In the genomic region with DNA sequence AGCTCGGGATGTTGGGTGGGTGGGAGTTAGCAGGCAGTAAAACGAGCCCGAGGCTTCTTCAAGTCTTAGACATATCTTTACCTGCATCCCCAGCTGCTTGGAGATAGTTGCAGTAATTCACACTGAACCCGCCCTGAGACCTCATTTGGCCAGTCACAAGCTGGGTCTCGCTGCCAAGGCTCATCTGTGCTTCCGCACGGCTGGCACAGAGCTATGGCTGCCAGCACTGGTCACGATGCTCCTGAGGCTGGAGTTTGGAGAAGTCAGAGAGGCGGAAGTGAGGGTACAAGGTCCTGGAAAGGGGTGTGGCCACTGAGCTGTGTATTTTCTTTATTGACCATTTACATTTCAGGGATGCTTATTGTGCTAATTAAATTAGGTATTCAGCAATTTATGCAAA, we compare ENCODE assay signal across 16 mouse cellular contexts. TPM values are rescaled to one million over a fixed set of nuclear protein-coding genes. Genes with fewer than 3 reads are reported as not detected.
DNase-seq lines count a peak whose midpoint lies in the region; ATAC-seq lines count a peak whose summit lies in the region.
"Had no signal": no experiment of that assay in that cellular context is flagged by ENCODE, and none has a peak within 500 bp of the region (broad histone marks: within the 10 kb centered on the region; RNA-seq: fewer than 3 reads in every experiment).

No protein-coding gene starts in this region.

- 0 out of 2 replicates have a peak, but pooled peaks have one; percentile 40 for ATAC-seq in megakaryocyte, adult 5-6 weeks (ENCODE audit: poor library complexity, severe bottlenecking)
- ATAC-seq: forebrain, embryonic 15.5 days; liver, embryonic 12.5 days; midbrain, embryonic 15.5 days had no signal

- DNase-seq in cerebellum, adult 18-20 months: peak; percentile 27 to 39
- no peak for DNase-seq in cerebellum, adult 11 months
- DNase-seq in ovary, postnatal 36 days (ENCODE audit: low spot score): peak; percentile 2
- DNase-seq in ovary, postnatal 10 days (ENCODE audit: low spot score): no peak
- DNase-seq in cerebellum, adult 9-10 months: peak; percentile 24
- no peak for DNase-seq in layer of hippocampus, postnatal 36 days
- DNase-seq in thymus, postnatal 4 days: no peak
- DNase-seq: adrenal gland, postnatal 36 days; right cerebral cortex, postnatal 25 days had no signal

RNA-seq across cellular contexts. Expression of a gene that starts 15.2 kb away (rescaled TPM):
- not detected in 2 replicates for total RNA-seq in megakaryocyte, adult 5-6 weeks (2015)
- not detected in 2 replicates for total RNA-seq in megakaryocyte, adult 5-6 weeks (2017)
- not detected for total RNA-seq in layer of hippocampus, postnatal 36 days (2021)
- total RNA-seq: adrenal gland, postnatal 36 days; hematopoietic stem cell, adult 5-6 weeks; layer of hippocampus, postnatal 14 days; left cerebral cortex, postnatal 36 days had no signal

RNA-seq across cellular contexts. Expression of a gene that starts 38.4 kb away (rescaled TPM):
- 248 and 262 TPM in 2 replicates for total RNA-seq in megakaryocyte, adult 5-6 weeks (2015)
- total RNA-seq in megakaryocyte, adult 5-6 weeks (2017): 673 and 674 TPM in 2 replicates
- 100 to 1,000 TPM; 319 to 320 TPM for total RNA-seq in layer of hippocampus, postnatal 36 days (2021)

RNA-seq across cellular contexts. Expression of a gene that starts 42.9 kb away (rescaled TPM):
- total RNA-seq in megakaryocyte, adult 5-6 weeks (2015): 0.18 and 0.25 TPM in 2 replicates
- total RNA-seq in megakaryocyte, adult 5-6 weeks (2017): 0.18 TPM in 1 of 2 replicates, not detected in the other
- total RNA-seq in layer of hippocampus, postnatal 36 days (2021): 1 to 10 TPM; 7.4 to 7.8 TPM

Comparison
In these comparisons a context has a peak if more than half of its experiments do, and no peak if none do; other contexts are left out.
1. DNase-seq: peak in cerebellum, adult 18-20 months (2 of 2), ovary, postnatal 36 days (single experiment) and cerebellum, adult 9-10 months (single experiment); none in cerebellum, adult 11 months (single experiment), ovary, postnatal 10 days (single experiment), layer of hippocampus, postnatal 36 days (0 of 2) and thymus, postnatal 4 days (single experiment).
2. RNA of a gene that starts 42.9 kb away (total RNA-seq): 7.4 to 7.8 TPM in layer of hippocampus, postnatal 36 days; 0.18 to 0.25 TPM in megakaryocyte, adult 5-6 weeks; every median in the first group is over 4 times any median in the second.